Mouse (Mus musculus) G1E (cell line): ENCODE measurements around the gene Ccdc85a. TPM values are rescaled to one million over a fixed set of nuclear protein-coding genes. Genes with fewer than 3 reads are reported as not detected.
"Not testable (repeated sequence)": the region's sequence is repeated elsewhere in the genome, so short reads cannot be mapped to it uniquely, and the experiment has no call there.

Source experiments
- ATAC-seq: 2 replicates; pipeline ENCODE4 v1.8.0; 2016; ENCODE audit warnings: mild to moderate bottlenecking; ENCODE audit not compliant: insufficient number of reproducible peaks, poor library complexity, low FRiP score, severe bottlenecking; ENCODE audit errors: extremely low read depth
- DNase-seq: peaks from one replicate; pipeline ENCODE4 v3.0.0; 2012; ENCODE audit warnings: low spot score
- H3K27me3 ChIP-seq: 2 replicates; pipeline ENCODE4 v1.6.1; 2012; ENCODE audit warnings: mild to moderate bottlenecking, low read length, inconsistent platforms; ENCODE audit not compliant: insufficient read depth
- H3K36me3 ChIP-seq: replicated peaks from 2 replicates; pipeline ENCODE3; 2012; ENCODE audit warnings: mild to moderate bottlenecking, inconsistent platforms
- H3K4me1 ChIP-seq: 2 replicates; pipeline ENCODE4 v1.6.1; 2012; ENCODE audit warnings: low read depth, low read length, inconsistent platforms, mixed read lengths; ENCODE audit not compliant: insufficient read depth
- H3K4me3 ChIP-seq: 2 replicates; pipeline ENCODE4 v1.5.1; 2012; ENCODE audit warnings: low read depth, mild to moderate bottlenecking, inconsistent platforms, low read length, moderate library complexity, mixed read lengths
- H3K9me3 ChIP-seq: replicated peaks from 2 replicates; pipeline ENCODE4 v1.6.1; 2012; ENCODE audit warnings: inconsistent platforms
- CTCF ChIP-seq: IDR thresholded peaks from 2 replicates; pipeline ENCODE4 v1.5.1; 2012; ENCODE audit warnings: low read depth, low read length, inconsistent platforms, mixed read lengths
- GATA1 ChIP-seq: IDR thresholded peaks from 2 replicates; pipeline ENCODE4 v1.6.1; 2012; ENCODE audit warnings: borderline replicate concordance, low read length, inconsistent platforms, mixed read lengths
- GATA2 ChIP-seq: IDR thresholded peaks from 2 replicates; pipeline ENCODE4 v1.6.1; 2012; ENCODE audit warnings: low read depth, low read length, inconsistent platforms, borderline replicate concordance
- POLR2AphosphoS5 ChIP-seq: IDR thresholded peaks from 2 replicates; pipeline ENCODE4 v1.6.1; 2012; ENCODE audit warnings: low read depth, low read length, inconsistent platforms; ENCODE audit not compliant: insufficient replicate concordance
- TAL1 ChIP-seq: conservative IDR thresholded peaks from 2 replicates; pipeline ENCODE4 v1.6.1; 2012; ENCODE audit warnings: low read depth, low read length, inconsistent platforms, mixed read lengths
- polyA plus RNA-seq: library from polyadenylated mRNA; stranded (reverse); fragments of >175 nt; gene quantifications from 2 replicates; pipeline ENCODE4 v1.2.3, GENCODE M21; 2012
- total RNA-seq, 2 experiments: library from RNA; stranded (forward) in 1 of 2; stranded (reverse) in 1 of 2; fragments of 200-1000 nt in 1 of 2; fragments of >200 nt in 1 of 2; fragmentation: Nextera tagmentation in 1 of 2; gene quantifications; 2 replicates each; pipeline ENCODE4 v1.2.3; 2014 to 2017

Gene Ccdc85a
- total and polyA plus RNA-seq, 3 experiments = 0.05 TPM; not detected in 2

- ATAC-seq (no peak), DNase-seq (no peak)
- no peak overlapping the region for H3K4me3 ChIP-seq
- TF ChIP-seq TAL1 (no peak), CTCF (no peak), GATA1 (no peak), GATA2 (no peak), POLR2AphosphoS5 (no peak)
- H3K36me3 ChIP-seq = no peaks in the 10 kb centered on the region
- no peaks in the 10 kb centered on the region for H3K27me3 ChIP-seq
- H3K9me3 ChIP-seq = peaks cover 3% of the 10 kb centered on the region; the same call in 1 of the 2 replicates
- no peaks in the 10 kb centered on the region for H3K4me1 ChIP-seq
Observed at GRCm38 (mm10) chr11:28375891-28376290, 208.2 kb downstream of the Ccdc85a start.

- H3K4me1 ChIP-seq = no peaks in the 10 kb centered on the region
- no peak for TF ChIP-seq TAL1
- TF ChIP-seq GATA1 = no peak
- TF ChIP-seq GATA2 = no peak
- TF ChIP-seq POLR2AphosphoS5 = no peak
- no peak for TF ChIP-seq CTCF
- DNase-seq (no peak), ATAC-seq (no peak)
- no peak overlapping the region for H3K4me3 ChIP-seq
- no peaks in the 10 kb centered on the region for H3K27me3 ChIP-seq
- H3K36me3 ChIP-seq = no peaks in the 10 kb centered on the region
- H3K9me3 ChIP-seq = peaks cover 3% of the 10 kb centered on the region; the same call in 1 of the 2 replicates
Observed at GRCm38 (mm10) chr11:28374636-28375035, 209.5 kb downstream of the Ccdc85a start.

GRCm38 (mm10) chr11:28371381-28371780 lies 212.7 kb downstream of the Ccdc85a start:
- not testable (repeated sequence) for H3K4me3 ChIP-seq, H3K4me1 ChIP-seq, H3K9me3 ChIP-seq, DNase-seq, H3K36me3 ChIP-seq, ATAC-seq, H3K27me3 ChIP-seq

- Histone ChIP-seq H3K27me3 (no peaks in the 10 kb centered on the region), H3K9me3 (peaks cover 17% of the 10 kb centered on the region), H3K36me3 (no peaks in the 10 kb centered on the region), H3K4me3 (no peak overlapping the region), H3K4me1 (no peaks in the 10 kb centered on the region)
- no peak for ATAC-seq
- TF ChIP-seq CTCF (no peak), GATA2 (no peak), TAL1 (no peak), POLR2AphosphoS5 (no peak), GATA1 (no peak)
- no peak for DNase-seq
Observed at GRCm38 (mm10) chr11:28365929-28366244, 218.2 kb downstream of the Ccdc85a start.

GRCm38 (mm10) chr11:28365209-28365928 lies 218.8 kb downstream of the Ccdc85a start:
- no peak for ATAC-seq
- Histone ChIP-seq H3K4me1 (no peaks in the 10 kb centered on the region), H3K27me3 (no peaks in the 10 kb centered on the region), H3K9me3 (peaks cover 20% of the 10 kb centered on the region), H3K4me3 (no peak overlapping the region), H3K36me3 (no peaks in the 10 kb centered on the region)
- no peak for DNase-seq
- no peak for TF ChIP-seq POLR2AphosphoS5
- no peak for TF ChIP-seq GATA1
- TF ChIP-seq GATA2 = no peak
- no peak for TF ChIP-seq TAL1
- TF ChIP-seq CTCF = no peak

GRCm38 (mm10) chr11:28343465-28343864 lies 240.7 kb downstream of the Ccdc85a start:
- no peak for ATAC-seq
- TF ChIP-seq CTCF = no peak
- no peak for TF ChIP-seq GATA1
- no peak for TF ChIP-seq POLR2AphosphoS5
- TF ChIP-seq TAL1 = no peak
- no peak for TF ChIP-seq GATA2
- DNase-seq = no peak
- H3K9me3 ChIP-seq = no peaks in the 10 kb centered on the region
- H3K36me3 ChIP-seq = no peaks in the 10 kb centered on the region
- no peaks in the 10 kb centered on the region for H3K27me3 ChIP-seq
- no peak overlapping the region for H3K4me3 ChIP-seq
- H3K4me1 ChIP-seq = no peaks in the 10 kb centered on the region

DNA sequence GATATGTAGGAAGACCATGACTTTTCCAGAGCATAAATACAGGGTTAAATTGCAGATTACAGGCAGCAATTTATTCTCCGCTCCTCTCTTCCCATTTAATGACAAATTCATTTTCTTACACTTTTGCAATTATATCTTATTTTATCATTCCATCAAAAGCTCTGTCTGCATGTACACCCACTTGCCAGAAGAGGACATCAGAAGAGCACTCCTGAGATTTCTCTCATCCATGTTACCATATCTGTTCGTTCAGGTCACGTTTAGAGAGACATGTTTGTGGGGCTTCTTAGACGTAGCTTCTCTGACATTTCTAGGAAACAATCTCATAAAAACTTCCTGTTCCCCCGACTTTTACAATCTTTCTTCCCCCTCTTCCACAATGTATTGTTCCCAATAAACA lies 242.2 kb downstream of the Ccdc85a start:
- H3K36me3 ChIP-seq = no peaks in the 10 kb centered on the region
- no peak for TF ChIP-seq CTCF
- TF ChIP-seq GATA2 = no peak
- TF ChIP-seq TAL1 = no peak
- no peak for TF ChIP-seq POLR2AphosphoS5
- no peak for TF ChIP-seq GATA1
- ATAC-seq (no peak), DNase-seq (no peak)
- H3K4me3 ChIP-seq = no peak overlapping the region
- H3K27me3 ChIP-seq = no peaks in the 10 kb centered on the region
- H3K9me3 ChIP-seq = no peaks in the 10 kb centered on the region
- H3K4me1 ChIP-seq = no peaks in the 10 kb centered on the region

DNA sequence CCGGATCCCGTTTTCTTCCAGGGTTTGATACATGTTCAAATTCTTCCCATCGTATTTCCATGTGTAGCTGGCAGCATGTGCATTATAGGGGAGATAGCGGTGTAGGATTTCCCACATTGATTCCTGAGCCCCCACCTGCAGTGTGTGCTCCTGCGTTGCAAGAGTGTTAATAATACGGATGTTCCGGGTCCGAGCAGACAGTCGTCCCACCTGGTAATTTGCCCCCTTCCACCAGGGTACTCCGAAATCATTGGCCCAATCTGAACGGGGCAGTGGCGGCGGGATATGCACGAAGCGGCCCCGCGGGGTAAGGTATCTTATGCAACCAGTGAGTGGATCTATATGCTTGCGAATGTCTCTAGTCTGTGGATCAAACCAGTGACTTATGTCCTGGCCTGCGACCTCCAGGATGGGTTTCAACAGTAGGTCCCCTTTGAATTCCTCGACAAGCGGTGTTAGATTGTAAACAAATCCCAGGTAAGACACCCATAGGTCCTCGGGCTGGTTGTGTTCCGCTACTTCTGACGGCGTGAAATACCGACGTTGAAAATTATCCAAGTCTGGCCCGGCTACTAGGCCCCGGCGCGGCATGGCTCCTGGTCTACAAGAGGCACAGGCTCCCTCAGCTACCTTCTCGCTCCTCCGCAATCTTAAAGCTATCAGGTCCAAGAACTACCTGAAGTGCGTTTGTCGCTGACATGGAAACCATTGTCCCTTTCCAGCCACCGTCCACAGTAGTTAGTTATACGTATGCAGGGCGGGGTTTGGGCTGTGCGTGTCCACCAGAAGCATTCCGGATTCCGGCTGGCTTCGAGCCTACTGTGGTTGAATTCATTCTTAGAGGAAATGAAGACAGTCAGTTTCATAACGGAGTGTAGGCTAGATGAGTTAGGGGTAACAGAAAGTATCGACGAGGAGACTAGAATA lies 244.6 kb downstream of the Ccdc85a start, which contains the start of gene Gm6685:
Gene Gm6685 (minus strand): TSS at position 644 of the 927 bp plus-strand sequence.
- not testable (repeated sequence) for H3K4me1 ChIP-seq, DNase-seq, H3K9me3 ChIP-seq, H3K36me3 ChIP-seq, H3K27me3 ChIP-seq
- ATAC-seq = 0 out of 2 replicates have a peak, but pooled peaks have one; percentile 8
- H3K4me3 ChIP-seq = peak within 1 kb of the TSS; percentile 66
